Comparison of ENCODE assay signal across 9 mouse cellular contexts in the genomic region with DNA sequence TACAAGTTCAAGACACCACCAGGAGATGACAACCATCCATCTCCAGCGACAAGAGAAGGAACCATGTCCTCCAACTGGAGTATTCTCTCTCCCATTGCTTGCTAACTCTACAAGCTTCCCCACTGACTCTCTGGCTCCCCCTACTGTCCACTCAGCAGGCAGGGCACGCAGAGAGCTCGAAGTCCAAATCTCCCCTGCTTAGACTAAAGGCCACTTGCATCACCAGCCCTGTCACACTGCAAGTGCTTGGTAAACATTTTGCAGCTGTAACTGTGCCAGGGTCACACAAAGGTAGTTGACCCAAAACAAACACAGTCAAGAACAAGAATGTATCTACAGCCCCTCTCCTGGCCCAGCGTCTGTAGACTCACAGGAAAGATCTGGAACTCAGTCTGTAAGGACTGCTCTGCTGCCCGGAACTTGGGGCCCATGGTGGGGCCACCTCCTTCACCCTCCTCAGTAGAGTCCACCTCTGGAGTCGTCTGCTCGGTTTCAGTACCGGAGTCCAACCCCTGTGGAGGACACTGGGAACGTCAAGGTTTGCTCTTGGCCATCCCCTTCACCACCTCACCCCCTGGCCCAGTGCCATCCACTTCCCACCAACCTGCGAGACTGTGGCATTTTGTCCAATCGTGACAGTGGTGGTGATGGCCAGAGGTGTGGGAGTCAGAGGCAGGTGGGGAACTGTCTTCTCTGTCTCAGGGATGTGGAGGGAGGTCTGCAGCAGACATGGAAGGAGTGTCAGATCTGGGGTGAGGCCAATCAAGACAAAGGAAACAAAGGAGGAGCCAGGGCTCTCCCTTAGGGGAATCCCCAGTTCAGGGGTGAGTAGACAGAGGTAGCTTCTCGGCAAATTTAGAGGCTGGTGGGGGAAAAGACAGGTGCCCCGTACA. TPM values are rescaled to one million over a fixed set of nuclear protein-coding genes. Genes with fewer than 3 reads are reported as not detected.
DNase-seq lines count a peak whose midpoint lies in the region; ATAC-seq lines count a peak whose summit lies in the region.
"Had no signal": no experiment of that assay in that cellular context is flagged by ENCODE, and none has a peak within 500 bp of the region (broad histone marks: within the 10 kb centered on the region; RNA-seq: fewer than 3 reads in every experiment).

No protein-coding gene starts in this region.

- H3K4me1 ChIP-seq in forebrain, embryonic 14.5 days (ENCODE audit: control insufficient read depth, insufficient read depth, low read length), result no peaks in the 10 kb centered on the region
- 0 out of 2 replicates have a peak, but pooled peaks cover 8% of the 10 kb centered on the region for H3K4me1 ChIP-seq in forebrain, embryonic 10.5 days
- no peaks in the 10 kb centered on the region for H3K4me1 ChIP-seq in lung, embryonic 15.5 days
- H3K4me1 ChIP-seq: limb, embryonic 15.5 days had no signal

- H3K36me3 ChIP-seq in forebrain, embryonic 14.5 days (ENCODE audit: control insufficient read depth, insufficient read depth, low read length), result no peaks in the 10 kb centered on the region
- no peaks in the 10 kb centered on the region for H3K36me3 ChIP-seq in forebrain, embryonic 10.5 days (replicated peaks)
- H3K36me3 ChIP-seq in lung, embryonic 15.5 days, result no peaks in the 10 kb centered on the region
- H3K36me3 ChIP-seq: limb, embryonic 15.5 days had no signal

- 79% methylated on average over 13 of the region's 13 CpGs for WGBS in forebrain, embryonic 14.5 days
- 79% methylated on average over 13 of the region's 13 CpGs for WGBS in forebrain, embryonic 10.5 days
- WGBS in lung, embryonic 15.5 days, result 58% methylated on average over 13 of the region's 13 CpGs

- no peak overlapping the region for H3K4me3 ChIP-seq in forebrain, embryonic 14.5 days (ENCODE audit: low read depth, low read length)
- H3K4me3 ChIP-seq in forebrain, embryonic 10.5 days, result no peak overlapping the region
- no peak overlapping the region for H3K4me3 ChIP-seq in lung, embryonic 15.5 days
- H3K4me3 ChIP-seq: limb, embryonic 15.5 days had no signal

- H3K4me2 ChIP-seq in forebrain, embryonic 14.5 days (ENCODE audit: low read length), result no peak overlapping the region
- H3K4me2 ChIP-seq in lung, embryonic 15.5 days, result no peak overlapping the region
- H3K4me2 ChIP-seq: limb, embryonic 15.5 days had no signal

- H3K27ac ChIP-seq in forebrain, embryonic 14.5 days (ENCODE audit: low read depth, low read length), result no peak overlapping the region
- no peak overlapping the region for H3K27ac ChIP-seq in forebrain, embryonic 10.5 days
- no peak overlapping the region for H3K27ac ChIP-seq in lung, embryonic 15.5 days
- H3K27ac ChIP-seq: limb, embryonic 15.5 days had no signal

- H3K9me3 ChIP-seq in forebrain, embryonic 14.5 days (replicated peaks; ENCODE audit: control insufficient read depth, low read length), result no peaks in the 10 kb centered on the region
- H3K9me3 ChIP-seq in forebrain, embryonic 10.5 days, result peaks cover 10% of the 10 kb centered on the region
- no peaks in the 10 kb centered on the region for H3K9me3 ChIP-seq in lung, embryonic 15.5 days
- H3K9me3 ChIP-seq: limb, embryonic 15.5 days had no signal

- no peaks in the 10 kb centered on the region for H3K27me3 ChIP-seq in forebrain, embryonic 14.5 days (replicated peaks; ENCODE audit: control insufficient read depth, insufficient read depth, low read length)
- H3K27me3 ChIP-seq in forebrain, embryonic 10.5 days (ENCODE audit: poor library complexity, severe bottlenecking), result peaks cover 8% of the 10 kb centered on the region; the same call in 1 of the 2 replicates
- H3K27me3 ChIP-seq in lung, embryonic 15.5 days, result no peaks in the 10 kb centered on the region
- H3K27me3 ChIP-seq: limb, embryonic 15.5 days had no signal

- ATAC-seq in forebrain, embryonic 14.5 days, result no peak
- ATAC-seq in erythroid progenitor cell, adult 5-6 weeks (replicated peaks; ENCODE audit: low FRiP score, poor library complexity, severe bottlenecking), result peak; percentile 56; the same call in 1 of the 2 replicates
- ATAC-seq in lung, embryonic 15.5 days (ENCODE audit: borderline replicate concordance, extremely low read depth, low FRiP score, low TSS enrichment), result 0 out of 2 replicates have a peak, but pooled peaks have one; percentile 27

- no peak overlapping the region for H3K9ac ChIP-seq in forebrain, embryonic 14.5 days (ENCODE audit: low read length)
- H3K9ac ChIP-seq in lung, embryonic 15.5 days, result no peak overlapping the region
- H3K9ac ChIP-seq: limb, embryonic 15.5 days had no signal

- DNase-seq in forebrain, embryonic 14.5 days (ENCODE audit: low spot score), result peak; percentile 19
- DNase-seq in forebrain, embryonic 10.5 days (ENCODE audit: extremely low spot score, low spot score), result no peak
- peak; percentile 72 for DNase-seq in A20 (ENCODE audit: low read depth, low spot score)
- DNase-seq in adrenal gland, postnatal 36 days, result peak; percentile 86
- DNase-seq in kidney, postnatal 25 days, result peak; percentile 75 to 79
- peak; percentile 20 to 26 for DNase-seq in spleen, postnatal 36 days (ENCODE audit: low spot score in 2 of 2)

RNA-seq across cellular contexts. Expression of gene Col5a3, which starts 10.4 kb away (rescaled TPM):
- polyA plus RNA-seq in forebrain, embryonic 14.5 days (2014; fragmentation: Nextera tagmentation; extraction: Ambion mirVana), result 0.18 and 0.45 TPM in 2 replicates
- polyA plus RNA-seq in forebrain, embryonic 10.5 days (2016; fragmentation: Nextera tagmentation; extraction: Ambion mirVana), result 0.26 and 0.27 TPM in 2 replicates
- total RNA-seq in adrenal gland, postnatal 36 days (2021), result 100 to 1,000 TPM; 187 to 205 TPM
- 1.3 TPM in 1 of 2 replicates, not detected in the other for total RNA-seq in erythroid progenitor cell, adult 5-6 weeks (2015; ENCODE audit: low replicate concordance)
- total RNA-seq in erythroid progenitor cell, adult 5-6 weeks (2017; ENCODE audit: low replicate concordance), result 0.39 TPM in 1 of 2 replicates, not detected in the other
- 0.99 and 1.4 TPM in 2 replicates for polyA plus RNA-seq in lung, embryonic 15.5 days (2015; fragmentation: Nextera tagmentation; extraction: Ambion mirVana)

RNA-seq across cellular contexts. Expression of gene Rdh8, which starts 13.8 kb away (rescaled TPM):
- not detected in 2 replicates for polyA plus RNA-seq in forebrain, embryonic 14.5 days (2014; fragmentation: Nextera tagmentation; extraction: Ambion mirVana)
- polyA plus RNA-seq in forebrain, embryonic 10.5 days (2016; fragmentation: Nextera tagmentation; extraction: Ambion mirVana), result not detected in 2 replicates
- not detected for total RNA-seq in adrenal gland, postnatal 36 days (2021)
- total RNA-seq in erythroid progenitor cell, adult 5-6 weeks (2015; ENCODE audit: low replicate concordance), result not detected in 2 replicates
- not detected in 2 replicates for total RNA-seq in erythroid progenitor cell, adult 5-6 weeks (2017; ENCODE audit: low replicate concordance)
- polyA plus RNA-seq in lung, embryonic 15.5 days (2015; fragmentation: Nextera tagmentation; extraction: Ambion mirVana), result not detected in 2 replicates
- polyA plus RNA-seq: limb, embryonic 15.5 days had no signal

RNA-seq across cellular contexts. Expression of gene Olfm2, which starts 58.4 kb away (rescaled TPM):
- 88.7 and 113 TPM in 2 replicates for polyA plus RNA-seq in forebrain, embryonic 14.5 days (2014; fragmentation: Nextera tagmentation; extraction: Ambion mirVana)
- polyA plus RNA-seq in forebrain, embryonic 10.5 days (2016; fragmentation: Nextera tagmentation; extraction: Ambion mirVana), result 10.4 and 14.0 TPM in 2 replicates
- total RNA-seq in adrenal gland, postnatal 36 days (2021), result under 1 TPM; 0.79 TPM
- not detected in 2 replicates for total RNA-seq in erythroid progenitor cell, adult 5-6 weeks (2015; ENCODE audit: low replicate concordance)
- not detected in 2 replicates for total RNA-seq in erythroid progenitor cell, adult 5-6 weeks (2017; ENCODE audit: low replicate concordance)
- 2.7 and 2.8 TPM in 2 replicates for polyA plus RNA-seq in lung, embryonic 15.5 days (2015; fragmentation: Nextera tagmentation; extraction: Ambion mirVana)
